Mouse (Mus musculus) kidney, postnatal 0 days (tissue): ENCODE measurements at regions not wholly inside any gene's neighbourhood (a gene's known extent, or its start where the extent isn't known, plus 50 kb on each side); places are given as distances from the start of the nearest gene placed in this dataset.

Experiments used
- ATAC-seq: fragments of 200-750 bp; cut with Nextera tagmentation; replicated peaks from 2 replicates; pipeline ENCODE4 v1.8.0; 2017; ENCODE audit warnings: low read depth, moderate number of reproducible peaks, moderate TSS enrichment, moderate library complexity; ENCODE audit not compliant: low FRiP score
- DNase-seq: peaks from one replicate; pipeline ENCODE4 v3.0.0-alpha.2; 2016; ENCODE audit warnings: low spot score
- H3K27ac ChIP-seq: fragments of 300-500 bp; sonication (generic); 2 replicates; pipeline ENCODE4 v1.5.1; 2014; ENCODE audit warnings: mild to moderate bottlenecking
- H3K27me3 ChIP-seq: fragments of 300-500 bp; sonication (generic); 2 replicates; pipeline ENCODE4 v1.6.1; 2014; ENCODE audit warnings: low read length, mixed read lengths; ENCODE audit not compliant: insufficient read depth
- H3K36me3 ChIP-seq: fragments of 300-500 bp; sonication (generic); 2 replicates; pipeline ENCODE4 v1.6.1; 2014; ENCODE audit warnings: low read length, mixed read lengths; ENCODE audit not compliant: insufficient read depth
- H3K4me1 ChIP-seq: fragments of 300-500 bp; sonication (generic); replicated peaks from 2 replicates; pipeline ENCODE4 v1.6.1; 2014; ENCODE audit warnings: antibody characterized with exemption, low read length, mixed read lengths; ENCODE audit not compliant: insufficient read depth
- H3K4me2 ChIP-seq: fragments of 300-500 bp; sonication (generic); 2 replicates; pipeline ENCODE4 v1.6.1; 2014; ENCODE audit warnings: mild to moderate bottlenecking, low read length, moderate library complexity, mixed read lengths
- H3K4me3 ChIP-seq: fragments of 300-500 bp; sonication (generic); replicated peaks from 2 replicates; pipeline ENCODE4 v1.5.1; 2014; ENCODE audit warnings: low read depth, low read length
- H3K9ac ChIP-seq: fragments of 300-500 bp; sonication (generic); 2 replicates; pipeline ENCODE4 v1.6.1; 2014; ENCODE audit warnings: low read depth, low read length
- H3K9me3 ChIP-seq: fragments of 300-500 bp; sonication (generic); replicated peaks from 2 replicates; pipeline ENCODE4 v1.6.1; 2016; ENCODE audit warnings: low read length, inconsistent platforms, mixed read lengths
- CTCF ChIP-seq: IDR thresholded peaks from 2 replicates; pipeline ENCODE4 v1.5.1; 2016; ENCODE audit warnings: antibody characterized with exemption, low read depth, mild to moderate bottlenecking, moderate library complexity
- WGBS: fragments of 180-500 bp; shearing (Covaris S2); extraction: QIAGEN DNeasy Blood & Tissue Kit; methylation state at CpG from one replicate; pipeline ENCODE4 v1.1.7; 2014; 5-methylcytosine and 5-hydroxymethylcytosine counted together

DNA sequence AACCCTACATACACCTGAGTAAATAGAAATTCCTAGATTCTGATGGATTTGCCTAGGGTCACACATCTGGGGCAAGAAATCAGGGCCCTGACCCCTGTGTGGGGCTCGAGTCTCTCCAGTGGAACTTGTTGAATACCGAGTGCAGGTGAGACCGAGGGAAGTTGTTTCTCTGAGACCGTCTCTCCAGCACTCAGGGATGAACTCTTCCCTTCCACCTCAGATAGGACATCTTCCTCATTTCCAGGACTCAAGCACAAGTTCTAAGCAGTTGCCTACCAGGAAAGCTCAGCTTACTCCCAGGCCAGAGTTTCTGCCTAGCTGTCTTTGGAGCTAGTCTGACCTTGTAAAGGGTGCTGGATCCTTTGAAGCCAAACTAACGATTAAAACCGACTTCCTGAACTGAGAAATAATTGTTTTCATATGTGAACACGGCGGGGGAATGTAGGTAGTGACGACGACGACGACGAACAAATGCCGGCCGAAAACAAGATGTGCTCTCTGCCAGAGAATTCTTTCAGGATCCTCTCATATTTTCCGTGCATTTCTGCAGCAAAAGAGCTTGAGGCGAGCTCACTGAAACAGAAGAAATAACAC, 207.3 kb upstream of the Klf3 start:
- Histone ChIP-seq H3K9me3 (no peaks in the 10 kb centered on the region), H3K4me2 (no peak overlapping the region), H3K9ac (no peak overlapping the region), H3K4me1 (peaks cover 19% of the 10 kb centered on the region), H3K27ac (no peak overlapping the region), H3K4me3 (no peak overlapping the region), H3K27me3 (no peaks in the 10 kb centered on the region), H3K36me3 (no peaks in the 10 kb centered on the region)
- DNase-seq (no peak), ATAC-seq (no peak)
- WGBS, result 44% methylated on average over 17 of the region's 17 CpGs
- TF ChIP-seq CTCF, result no peak

DNA sequence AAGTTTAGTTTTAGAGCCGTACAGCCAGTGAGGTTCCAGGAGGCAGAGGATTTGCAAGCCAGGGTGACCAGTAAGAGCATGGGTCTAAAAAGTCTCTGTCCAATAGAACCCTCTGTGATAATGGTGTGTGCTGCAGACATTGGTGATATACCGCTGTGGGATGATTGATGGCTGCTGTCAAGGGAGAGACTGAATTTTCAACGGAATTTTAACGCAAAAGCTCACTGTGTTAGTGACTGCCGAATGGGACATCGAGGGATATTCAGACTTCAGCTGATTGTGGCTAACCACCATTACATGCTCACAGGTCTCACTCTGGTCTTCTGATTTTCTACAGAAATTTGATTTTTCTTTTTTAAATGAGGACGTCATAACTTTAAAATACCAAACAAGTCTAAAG, 206.2 kb upstream of the Klf3 start:
- H3K27me3 ChIP-seq, result no peaks in the 10 kb centered on the region
- H3K9ac ChIP-seq, result no peak overlapping the region
- H3K9me3 ChIP-seq, result no peaks in the 10 kb centered on the region
- no peak for DNase-seq
- H3K4me2 ChIP-seq, result no peak overlapping the region
- no peak overlapping the region for H3K27ac ChIP-seq
- H3K4me3 ChIP-seq, result no peak overlapping the region
- H3K36me3 ChIP-seq, result no peaks in the 10 kb centered on the region
- no peak for ATAC-seq
- TF ChIP-seq CTCF, result no peak
- H3K4me1 ChIP-seq, result peaks cover 19% of the 10 kb centered on the region
- 71% methylated on average over 7 of the region's 7 CpGs for WGBS

DNA sequence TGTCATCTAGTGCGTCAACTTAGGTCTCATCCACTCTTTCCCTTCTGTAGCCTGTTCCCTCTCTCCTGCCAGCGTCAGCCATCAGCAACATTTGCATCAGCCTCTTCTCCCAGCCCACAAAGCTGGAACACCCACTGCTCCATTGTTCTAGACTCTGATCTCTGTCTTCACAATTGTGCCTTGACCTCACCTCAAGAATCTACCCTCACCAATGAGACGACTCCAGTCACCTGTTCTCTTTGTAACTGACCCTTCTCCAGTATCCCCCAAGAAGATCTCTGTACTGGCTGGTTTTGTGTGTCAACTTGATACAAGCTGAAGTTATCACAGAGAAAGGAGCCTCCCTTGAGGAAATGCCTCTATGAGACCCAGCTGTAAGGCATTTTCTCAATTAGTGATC, 205.7 kb upstream of the Klf3 start:
- Histone ChIP-seq H3K9me3 (no peaks in the 10 kb centered on the region), H3K27me3 (no peaks in the 10 kb centered on the region), H3K9ac (no peak overlapping the region), H3K36me3 (no peaks in the 10 kb centered on the region), H3K4me3 (no peak overlapping the region), H3K4me2 (no peak overlapping the region), H3K4me1 (peaks cover 19% of the 10 kb centered on the region), H3K27ac (no peak overlapping the region)
- no peak for TF ChIP-seq CTCF
- DNase-seq (no peak), ATAC-seq (no peak)
- WGBS, result 88% methylated on average over 3 of the region's 3 CpGs

DNA sequence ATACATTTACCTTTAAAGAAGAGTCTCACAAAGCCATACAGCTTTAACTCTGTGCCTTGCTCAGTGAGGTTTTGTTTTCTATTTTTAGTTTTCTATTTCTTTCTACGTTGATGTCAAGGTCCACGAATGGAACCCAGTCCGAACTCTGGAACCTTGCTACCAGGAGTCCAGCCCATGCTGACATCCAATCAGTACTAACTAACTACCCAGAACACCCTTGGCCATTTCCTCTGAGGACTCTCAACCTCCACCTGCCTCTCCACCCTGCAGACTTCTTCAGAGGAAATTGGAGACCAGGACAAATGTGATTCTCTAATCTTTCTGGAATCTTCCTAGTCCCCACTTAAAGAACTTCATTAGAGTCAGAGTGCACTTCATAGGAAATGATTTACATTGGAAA, 204.6 kb upstream of the Klf3 start:
- Histone ChIP-seq H3K9ac (no peak overlapping the region), H3K36me3 (no peaks in the 10 kb centered on the region), H3K4me2 (no peak overlapping the region), H3K9me3 (no peaks in the 10 kb centered on the region), H3K27me3 (no peaks in the 10 kb centered on the region), H3K27ac (peak overlapping the region; percentile 87; the same call in 1 of the 2 replicates), H3K4me1 (peaks cover 19% of the 10 kb centered on the region), H3K4me3 (no peak overlapping the region)
- 53% methylated on average over 3 of the region's 3 CpGs for WGBS
- ATAC-seq (peak; percentile 80), DNase-seq (no peak)
- TF ChIP-seq CTCF, result no peak

DNA sequence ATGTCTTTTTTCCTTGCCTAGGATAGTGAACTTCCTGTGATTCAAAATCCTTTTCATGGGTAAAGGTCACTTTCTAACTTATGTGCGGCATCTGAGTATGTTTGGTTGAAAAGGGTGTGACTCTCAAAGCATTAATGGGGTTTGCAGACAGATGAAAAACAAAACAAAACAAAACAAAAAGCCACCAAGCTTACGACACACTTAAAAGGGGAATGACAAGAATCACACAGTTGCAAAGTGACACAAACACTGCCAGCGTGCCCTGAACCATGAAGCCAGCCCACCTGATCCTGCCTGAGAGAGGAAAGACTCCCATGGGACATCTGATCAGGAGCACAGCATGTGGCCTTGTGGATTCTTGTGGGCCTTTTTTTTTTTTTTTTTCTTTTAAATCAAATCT, 204.2 kb upstream of the Klf3 start:
- Histone ChIP-seq H3K4me1 (peaks cover 19% of the 10 kb centered on the region), H3K9ac (no peak overlapping the region), H3K9me3 (no peaks in the 10 kb centered on the region), H3K36me3 (no peaks in the 10 kb centered on the region), H3K27me3 (no peaks in the 10 kb centered on the region), H3K27ac (peak overlapping the region; percentile 87), H3K4me3 (no peak overlapping the region), H3K4me2 (no peak overlapping the region)
- no peak for DNase-seq
- WGBS, result 19% methylated on average over 3 of the region's 3 CpGs
- TF ChIP-seq CTCF, result no peak
- peak; percentile 29; the same call in 1 of the 2 replicates for ATAC-seq

DNA sequence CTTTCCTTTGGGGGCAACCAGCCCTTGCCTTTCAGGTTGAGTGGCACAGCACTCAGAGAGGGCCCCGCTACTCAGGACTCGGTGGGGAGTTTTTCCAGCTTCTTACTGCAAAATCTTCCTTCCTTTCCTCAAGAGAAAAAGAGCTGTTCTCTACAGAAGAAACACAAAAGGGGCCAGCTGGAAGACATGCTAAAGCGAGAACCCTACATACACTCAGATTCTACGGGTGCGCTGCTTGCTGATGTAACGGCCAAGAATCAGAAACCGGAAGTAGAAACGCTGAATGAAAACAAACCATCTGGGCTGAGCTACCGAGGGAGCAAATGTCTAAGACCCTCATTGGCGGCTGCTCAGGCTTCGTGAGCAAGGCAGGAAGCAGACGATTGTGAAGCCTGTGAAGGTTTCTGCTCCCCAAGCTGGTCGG, 203.3 kb upstream of the Klf3 start:
- Histone ChIP-seq H3K9ac (0 out of 2 replicates have a peak overlapping the region, but pooled peaks have one; percentile 25), H3K27ac (peak overlapping the region; percentile 87), H3K4me1 (peaks cover 19% of the 10 kb centered on the region), H3K4me3 (no peak overlapping the region), H3K9me3 (no peaks in the 10 kb centered on the region), H3K36me3 (no peaks in the 10 kb centered on the region), H3K4me2 (peak overlapping the region; percentile 34; the same call in 1 of the 2 replicates), H3K27me3 (no peaks in the 10 kb centered on the region)
- TF ChIP-seq CTCF, result no peak
- DNase-seq (peak; percentile 85), ATAC-seq (no peak)
- WGBS, result 19% methylated on average over 13 of the region's 13 CpGs

DNA sequence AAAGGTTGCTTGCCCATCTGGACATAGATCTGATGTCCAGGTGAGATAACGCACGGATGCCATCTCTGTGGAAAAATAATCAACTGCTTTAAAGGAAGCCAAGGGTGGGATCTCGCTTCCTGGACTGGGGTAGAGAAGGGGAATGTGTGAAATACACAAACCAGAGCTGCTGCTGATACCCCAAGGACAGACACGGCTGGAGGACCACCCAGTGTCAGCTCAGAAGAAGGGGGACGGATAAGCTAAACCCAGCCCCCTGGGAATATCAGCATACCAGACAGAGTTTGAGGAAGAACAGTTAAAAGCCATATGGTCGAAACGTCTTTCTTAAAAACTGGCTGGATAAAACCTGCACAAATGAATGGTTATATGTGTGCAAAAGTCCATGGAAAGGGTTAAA, 202.8 kb upstream of the Klf3 start:
- peaks cover 19% of the 10 kb centered on the region for H3K4me1 ChIP-seq
- no peaks in the 10 kb centered on the region for H3K9me3 ChIP-seq
- ATAC-seq (no peak), DNase-seq (no peak)
- peak overlapping the region; percentile 87 for H3K27ac ChIP-seq
- H3K4me3 ChIP-seq, result no peak overlapping the region
- WGBS, result 53% methylated on average over 7 of the region's 7 CpGs
- no peak for TF ChIP-seq CTCF
- no peaks in the 10 kb centered on the region for H3K27me3 ChIP-seq
- no peak overlapping the region for H3K9ac ChIP-seq
- H3K4me2 ChIP-seq, result peak overlapping the region; percentile 34; the same call in 1 of the 2 replicates
- no peaks in the 10 kb centered on the region for H3K36me3 ChIP-seq
